Mouse (Mus musculus) megakaryocyte, embryonic 14.5 days (primary cell): ENCODE measurements around the gene Capg. TPM values are rescaled to one million over a fixed set of nuclear protein-coding genes. Genes with fewer than 3 reads are reported as not detected.

ENCODE experiments used
- H3K27me3 ChIP-seq: replicated peaks from 2 replicates; pipeline ENCODE3; 2012; ENCODE audit warnings: inconsistent platforms
- H3K36me3 ChIP-seq: replicated peaks from 2 replicates; pipeline ENCODE3; 2012; ENCODE audit warnings: low read length, inconsistent platforms, mixed read lengths
- H3K4me1 ChIP-seq: 2 replicates; pipeline ENCODE4 v1.6.1; 2012; ENCODE audit warnings: inconsistent platforms
- H3K4me3 ChIP-seq: replicated peaks from 2 replicates; pipeline ENCODE3; 2012; ENCODE audit warnings: moderate library complexity, mild to moderate bottlenecking, inconsistent platforms
- H3K9me3 ChIP-seq: 2 replicates; pipeline ENCODE4 v1.6.1; 2012; ENCODE audit warnings: inconsistent platforms
- FLI1 ChIP-seq: IDR thresholded peaks from 2 replicates; pipeline ENCODE4 v1.6.1; 2012; ENCODE audit warnings: low read length, inconsistent platforms, mixed read lengths
- GATA1 ChIP-seq: IDR thresholded peaks from 3 replicates; pipeline ENCODE4 v1.6.1; 2012; ENCODE audit warnings: mixed read lengths, low read length, inconsistent platforms, borderline replicate concordance
- polyA plus RNA-seq: library from polyadenylated mRNA; stranded (reverse); fragments of >175 nt; gene quantifications from 2 replicates; pipeline ENCODE4 v1.2.3, GENCODE M21; 2012; ENCODE audit warnings: low replicate concordance; ENCODE audit not compliant: insufficient read depth

The Capg gene
- polyA plus RNA-seq, 1 experiment, result 140 TPM

GRCm38 (mm10) chr6:72547121-72547520, 2.9 kb downstream of the Capg start:
- Histone ChIP-seq H3K27me3 (peaks cover 13% of the 10 kb centered on the region), H3K4me1 (peaks cover 72% of the 10 kb centered on the region), H3K9me3 (0 out of 2 replicates have a peak, but pooled peaks cover 5% of the 10 kb centered on the region), H3K36me3 (peaks cover 5% of the 10 kb centered on the region), H3K4me3 (no peak overlapping the region)
- TF ChIP-seq FLI1 (no peak), GATA1 (no peak)

- 0 out of 2 replicates have a peak, but pooled peaks cover 5% of the 10 kb centered on the region for H3K9me3 ChIP-seq
- TF ChIP-seq FLI1 (no peak), GATA1 (no peak)
- H3K27me3 ChIP-seq, result peaks cover 13% of the 10 kb centered on the region
- no peak overlapping the region for H3K4me3 ChIP-seq
- peaks cover 77% of the 10 kb centered on the region for H3K4me1 ChIP-seq
- H3K36me3 ChIP-seq, result peaks cover 5% of the 10 kb centered on the region
These were observed 3.7 kb downstream of the Capg start for GRCm38 (mm10) chr6:72547862-72548261.

GRCm38 (mm10) chr6:72549041-72549580, 4.9 kb downstream of the Capg start:
- H3K36me3 ChIP-seq, result peaks cover 5% of the 10 kb centered on the region
- peaks cover 74% of the 10 kb centered on the region for H3K4me1 ChIP-seq
- H3K27me3 ChIP-seq, result peaks cover 13% of the 10 kb centered on the region
- peak overlapping the region; percentile 87 for H3K4me3 ChIP-seq
- 0 out of 2 replicates have a peak, but pooled peaks cover 5% of the 10 kb centered on the region for H3K9me3 ChIP-seq
- TF ChIP-seq GATA1 (no peak), FLI1 (no peak)

- no peak for TF ChIP-seq FLI1
- TF ChIP-seq GATA1, result no peak
- Histone ChIP-seq H3K4me1 (peaks cover 65% of the 10 kb centered on the region), H3K36me3 (peaks cover 8% of the 10 kb centered on the region), H3K9me3 (0 out of 2 replicates have a peak, but pooled peaks cover 5% of the 10 kb centered on the region), H3K27me3 (peaks cover 13% of the 10 kb centered on the region), H3K4me3 (peak overlapping the region; percentile 87)
These were observed 5.8 kb downstream of the Capg start for GRCm38 (mm10) chr6:72550025-72550424.

- peaks cover 13% of the 10 kb centered on the region for H3K27me3 ChIP-seq
- TF ChIP-seq GATA1, result no peak
- no peak for TF ChIP-seq FLI1
- H3K9me3 ChIP-seq, result 0 out of 2 replicates have a peak, but pooled peaks cover 5% of the 10 kb centered on the region
- peak overlapping the region; percentile 87 for H3K4me3 ChIP-seq
- peaks cover 14% of the 10 kb centered on the region for H3K36me3 ChIP-seq
- peaks cover 61% of the 10 kb centered on the region for H3K4me1 ChIP-seq
These were observed 6.4 kb downstream of the Capg start for GRCm38 (mm10) chr6:72550503-72551100.

- Histone ChIP-seq H3K27me3 (peaks cover 13% of the 10 kb centered on the region), H3K9me3 (no peaks in the 10 kb centered on the region), H3K4me1 (peaks cover 61% of the 10 kb centered on the region), H3K4me3 (peak overlapping the region; percentile 91), H3K36me3 (peaks cover 16% of the 10 kb centered on the region)
- TF ChIP-seq GATA1, result no peak
- TF ChIP-seq FLI1, result peak; percentile 38; the same call in 1 of the 2 replicates
These were observed 8.2 kb downstream of the Capg start for GRCm38 (mm10) chr6:72552171-72553078.

- peaks cover 22% of the 10 kb centered on the region for H3K36me3 ChIP-seq
- H3K4me3 ChIP-seq, result peak overlapping the region; percentile 91
- peaks cover 66% of the 10 kb centered on the region for H3K4me1 ChIP-seq
- peaks cover 16% of the 10 kb centered on the region for H3K27me3 ChIP-seq
- TF ChIP-seq FLI1 (no peak), GATA1 (no peak)
- no peaks in the 10 kb centered on the region for H3K9me3 ChIP-seq
These were observed 8.9 kb downstream of the Capg start for GRCm38 (mm10) chr6:72553079-72553412.

GRCm38 (mm10) chr6:72560801-72561200, 16.6 kb downstream of the Capg start:
- Histone ChIP-seq H3K9me3 (no peaks in the 10 kb centered on the region), H3K4me1 (peaks cover 20% of the 10 kb centered on the region), H3K27me3 (peaks cover 20% of the 10 kb centered on the region), H3K36me3 (peaks cover 55% of the 10 kb centered on the region), H3K4me3 (no peak overlapping the region)
- TF ChIP-seq FLI1 (no peak), GATA1 (no peak)

GRCm38 (mm10) chr6:72562486-72562885, 18.3 kb downstream of the Capg start:
- H3K4me3 ChIP-seq, result no peak overlapping the region
- peaks cover 19% of the 10 kb centered on the region for H3K27me3 ChIP-seq
- H3K36me3 ChIP-seq, result peaks cover 60% of the 10 kb centered on the region
- H3K9me3 ChIP-seq, result no peaks in the 10 kb centered on the region
- H3K4me1 ChIP-seq, result peaks cover 30% of the 10 kb centered on the region
- TF ChIP-seq GATA1 (no peak), FLI1 (no peak)
